Mouse (Mus musculus): Measurements from ENCODE around the gene Slc25a26.

- TF ChIP-seq TAL1 (IDR thresholded peaks at IDR 0.05; ENCODE audit: low read length) (no peak), GATA1 (IDR thresholded peaks at IDR 0.05; ENCODE audit: low read length) (no peak)
These were observed 88.2 kb downstream of the Slc25a26 start for GRCm38 (mm10) chr6:94588365-94588764.
